Mouse (Mus musculus) kidney, adult 18-20 months (tissue): Measurements from ENCODE around the gene Cstb.

ENCODE experiments used
- DNase-seq: peaks from one replicate; pipeline ENCODE4 v3.0.0; 2021

The Cstb gene

GRCm38 (mm10) chr10:78418791-78419190 is 6.7 kb upstream of the Cstb start:
- no peak for DNase-seq

GRCm38 (mm10) chr10:78420929-78421328 is 4.5 kb upstream of the Cstb start:
- no peak for DNase-seq

GRCm38 (mm10) chr10:78422614-78423013 is 2.9 kb upstream of the Cstb start:
- no peak for DNase-seq

GRCm38 (mm10) chr10:78426117-78426735 is 757 bp downstream of the Cstb start:
- DNase-seq: no peak

- no peak for DNase-seq
Measured at GRCm38 (mm10) chr10:78428070-78428469, 2.6 kb downstream of the Cstb start.

- DNase-seq: no peak
Measured at GRCm38 (mm10) chr10:78429180-78429579, 3.7 kb downstream of the Cstb start.

- DNase-seq: no peak
Measured at GRCm38 (mm10) chr10:78429776-78430175, 4.3 kb downstream of the Cstb start.

- no peak for DNase-seq
Measured at GRCm38 (mm10) chr10:78432853-78433252, 7.4 kb downstream of the Cstb start.

- peak; percentile 81 for DNase-seq
Measured at GRCm38 (mm10) chr10:78438094-78438493, 12.6 kb downstream of the Cstb start.

GRCm38 (mm10) chr10:78439550-78439949 is 14.1 kb downstream of the Cstb start:
- no peak for DNase-seq

- DNase-seq: no peak
Measured at GRCm38 (mm10) chr10:78439990-78440389, 14.5 kb downstream of the Cstb start.

- no peak for DNase-seq
Measured at GRCm38 (mm10) chr10:78440812-78441211, 15.3 kb downstream of the Cstb start.

GRCm38 (mm10) chr10:78441606-78442005 is 16.1 kb downstream of the Cstb start:
- no peak for DNase-seq

GRCm38 (mm10) chr10:78442292-78442691 is 16.8 kb downstream of the Cstb start:
- no peak for DNase-seq

GRCm38 (mm10) chr10:78446195-78446594 is 20.7 kb downstream of the Cstb start:
- DNase-seq: no peak

- peak; percentile 28 for DNase-seq
Measured at GRCm38 (mm10) chr10:78447396-78447795, 21.9 kb downstream of the Cstb start.

GRCm38 (mm10) chr10:78450761-78451160 is 25.3 kb downstream of the Cstb start:
- no peak for DNase-seq

GRCm38 (mm10) chr10:78452641-78453040 is 27.2 kb downstream of the Cstb start:
- DNase-seq: no peak

GRCm38 (mm10) chr10:78456696-78457095 is 31.2 kb downstream of the Cstb start:
- DNase-seq: peak; percentile 45

- peak; percentile 58 for DNase-seq
Measured at GRCm38 (mm10) chr10:78457495-78458347, 32.3 kb downstream of the Cstb start.

- no peak for DNase-seq
Measured at GRCm38 (mm10) chr10:78458348-78459111, 33.1 kb downstream of the Cstb start.

- peak; percentile 53 for DNase-seq
Measured at GRCm38 (mm10) chr10:78460463-78460862, 35.0 kb downstream of the Cstb start.

- DNase-seq: no peak
Measured at GRCm38 (mm10) chr10:78461767-78462166, 36.3 kb downstream of the Cstb start.
